Mouse (Mus musculus) MEL (cell line): ENCODE measurements around the gene 4933405L10Rik. TPM values are rescaled to one million over a fixed set of nuclear protein-coding genes. Genes with fewer than 3 reads are reported as not detected.
A peak's percentile ranks its signal among the peaks of the same experiment; 100 is the strongest.

ENCODE experiments used
- DNase-seq: peaks from one replicate; pipeline ENCODE4 v3.0.0; 2011; ENCODE audit warnings: low read depth, low spot score
- H3K27ac ChIP-seq: 2 replicates; pipeline ENCODE4 v1.5.1; 2012; ENCODE audit warnings: low read depth, mild to moderate bottlenecking, control low read depth, low read length, moderate library complexity; ENCODE audit not compliant: control insufficient read depth
- H3K27me3 ChIP-seq, 2 experiments: fragments of 150-350 bp in 1 of 2; sonication (generic) in 1 of 2; 2 replicates each; pipeline ENCODE4 v1.6.1; 2012; ENCODE audit warnings: low read length in 2 of 2, mild to moderate bottlenecking in 2 of 2, improper control_type of control experiment in 1 of 2, moderate library complexity in 1 of 2; ENCODE audit not compliant: insufficient read depth in 2 of 2, control insufficient read depth in 1 of 2
- H3K36me3 ChIP-seq, 2 experiments: 2 replicates each; pipeline ENCODE4 v1.6.1; 2012 to 2014; ENCODE audit warnings: low read length in 2 of 2, improper control_type of control experiment in 1 of 2, inconsistent platforms in 1 of 2, mild to moderate bottlenecking in 1 of 2; ENCODE audit not compliant: insufficient read depth in 2 of 2, control insufficient read depth in 1 of 2
- H3K4me1 ChIP-seq, 2 experiments: fragments of 150-350 bp in 1 of 2; sonication (generic) in 1 of 2; 2 replicates each; pipeline ENCODE4 v1.6.1; 2012; ENCODE audit warnings: low read length in 2 of 2, improper control_type of control experiment in 1 of 2, mild to moderate bottlenecking in 1 of 2; ENCODE audit not compliant: insufficient read depth in 2 of 2, control insufficient read depth in 1 of 2
- H3K4me3 ChIP-seq, 2 experiments: fragments of 150-350 bp in 1 of 2; sonication (generic) in 1 of 2; 2 replicates each; pipeline ENCODE4 v1.5.1; 2012; ENCODE audit warnings: low read depth in 2 of 2, low read length in 2 of 2, mild to moderate bottlenecking in 2 of 2, moderate library complexity in 2 of 2, control low read depth in 1 of 2, improper control_type of control experiment in 1 of 2; ENCODE audit not compliant: control insufficient read depth in 1 of 2, insufficient read depth in 1 of 2
- H3K79me2 ChIP-seq: 2 replicates; pipeline ENCODE4 v1.6.1; 2012; ENCODE audit warnings: mild to moderate bottlenecking, low read length, moderate library complexity; ENCODE audit not compliant: control insufficient read depth, poor library complexity, insufficient read depth
- H3K9ac ChIP-seq: 2 replicates; pipeline ENCODE4 v1.6.1; 2012; ENCODE audit warnings: low read depth, mild to moderate bottlenecking, control low read depth, low read length, moderate library complexity; ENCODE audit not compliant: control insufficient read depth, poor library complexity, severe bottlenecking
- H3K9me3 ChIP-seq: fragments of 150-350 bp; sonication (generic); replicated peaks from 2 replicates; pipeline ENCODE4 v1.6.1; 2012; ENCODE audit warnings: mild to moderate bottlenecking, low read length, improper control_type of control experiment, moderate library complexity; ENCODE audit not compliant: insufficient read depth
- BHLHE40 ChIP-seq: IDR thresholded peaks from 2 replicates; pipeline ENCODE4 v1.6.1; 2012; ENCODE audit warnings: low read depth, mild to moderate bottlenecking, inconsistent platforms, low read length, improper control_type of control experiment, borderline replicate concordance
- CHD2 ChIP-seq: IDR thresholded peaks from 2 replicates; pipeline ENCODE4 v1.6.1; 2011; ENCODE audit warnings: low read length, improper control_type of control experiment
- E2F4 ChIP-seq: IDR thresholded peaks from 2 replicates; pipeline ENCODE4 v1.6.1; 2011; ENCODE audit warnings: low read depth, low read length, improper control_type of control experiment, borderline replicate concordance
- ELF1 ChIP-seq: IDR thresholded peaks from 2 replicates; pipeline ENCODE4 v1.6.1; 2014; ENCODE audit warnings: low read depth, mild to moderate bottlenecking, inconsistent platforms, low read length, improper control_type of control experiment, moderate library complexity
- EP300 ChIP-seq, 2 experiments: IDR thresholded peaks; 2 replicates each; pipeline ENCODE4 v1.6.1; 2011; ENCODE audit warnings: improper control_type of control experiment in 2 of 2, low read length in 2 of 2, low read depth in 1 of 2, mild to moderate bottlenecking in 1 of 2
- GATA1 ChIP-seq: IDR thresholded peaks from 2 replicates; pipeline ENCODE4 v1.6.1; 2011; ENCODE audit warnings: low read depth, low read length, improper control_type of control experiment
- HCFC1 ChIP-seq: IDR thresholded peaks from 2 replicates; pipeline ENCODE4 v1.6.1; 2012; ENCODE audit warnings: low read depth, mild to moderate bottlenecking, inconsistent platforms, low read length, improper control_type of control experiment, moderate library complexity
- MAX ChIP-seq: IDR thresholded peaks from 2 replicates; pipeline ENCODE4 v1.6.1; 2011; ENCODE audit warnings: low read length, improper control_type of control experiment
- MXI1 ChIP-seq: IDR thresholded peaks from 2 replicates; pipeline ENCODE4 v1.6.1; 2011; ENCODE audit warnings: mild to moderate bottlenecking, low read depth, low read length, improper control_type of control experiment
- NELFE ChIP-seq: IDR thresholded peaks from 2 replicates; pipeline ENCODE4 v1.6.1; 2011; ENCODE audit warnings: low read depth, low read length, improper control_type of control experiment
- NRF1 ChIP-seq: IDR thresholded peaks from 2 replicates; pipeline ENCODE4 v1.6.1; 2014; ENCODE audit warnings: low read depth, mild to moderate bottlenecking, inconsistent platforms, low read length, improper control_type of control experiment, moderate library complexity; ENCODE audit not compliant: poor library complexity, insufficient read depth, severe bottlenecking
- POLR2A ChIP-seq, 2 experiments: IDR thresholded peaks; 2 replicates each; pipeline ENCODE4 v1.6.1; 2011 to 2012; ENCODE audit warnings: low read length in 2 of 2, mild to moderate bottlenecking in 2 of 2, control low read depth in 1 of 2, improper control_type of control experiment in 1 of 2, low read depth in 1 of 2, moderate library complexity in 1 of 2; ENCODE audit not compliant: control insufficient read depth in 1 of 2, insufficient read depth in 1 of 2, poor library complexity in 1 of 2
- RAD21 ChIP-seq: IDR thresholded peaks from 2 replicates; pipeline ENCODE4 v1.6.1; 2011; ENCODE audit warnings: mild to moderate bottlenecking, low read depth, low read length, improper control_type of control experiment
- RCOR1 ChIP-seq: IDR thresholded peaks from 2 replicates; pipeline ENCODE4 v1.6.1; 2012; ENCODE audit warnings: low read depth, mild to moderate bottlenecking, inconsistent platforms, low read length, improper control_type of control experiment
- SIN3A ChIP-seq: IDR thresholded peaks from 2 replicates; pipeline ENCODE4 v1.6.1; 2012; ENCODE audit warnings: low read length, improper control_type of control experiment, inconsistent platforms
- SMC3 ChIP-seq: IDR thresholded peaks from 2 replicates; pipeline ENCODE4 v1.6.1; 2011; ENCODE audit warnings: low read depth, low read length, improper control_type of control experiment
- TAL1 ChIP-seq: IDR thresholded peaks from 2 replicates; pipeline ENCODE4 v1.6.1; 2012; ENCODE audit warnings: mild to moderate bottlenecking, inconsistent platforms, low read length, moderate library complexity, mixed read lengths
- TCF12 ChIP-seq: IDR thresholded peaks from 2 replicates; pipeline ENCODE4 v1.6.1; 2014; ENCODE audit warnings: low read depth, mild to moderate bottlenecking, inconsistent platforms, low read length, improper control_type of control experiment, moderate library complexity
- UBTF ChIP-seq: IDR thresholded peaks from 2 replicates; pipeline ENCODE4 v1.6.1; 2012; ENCODE audit warnings: low read depth, mild to moderate bottlenecking, inconsistent platforms, low read length, improper control_type of control experiment, moderate library complexity, borderline replicate concordance; ENCODE audit not compliant: insufficient read depth
- ZKSCAN1 ChIP-seq: IDR thresholded peaks from 2 replicates; pipeline ENCODE4 v1.6.1; 2012; ENCODE audit warnings: low read depth, mild to moderate bottlenecking, inconsistent platforms, low read length, improper control_type of control experiment, moderate library complexity
- ZMIZ1 ChIP-seq: IDR thresholded peaks from 2 replicates; pipeline ENCODE4 v1.6.1; 2012; ENCODE audit warnings: low read depth, mild to moderate bottlenecking, inconsistent platforms, low read length, improper control_type of control experiment, moderate library complexity
- ZNF384 ChIP-seq: IDR thresholded peaks from 2 replicates; pipeline ENCODE4 v1.6.1; 2012; ENCODE audit warnings: low read depth, mild to moderate bottlenecking, inconsistent platforms, low read length, improper control_type of control experiment
- polyA plus RNA-seq, 2 experiments: library from polyadenylated mRNA; stranded (reverse) in 1 of 2; unstranded in 1 of 2; fragments of >175 nt in 1 of 2; fragments of >200 nt in 1 of 2; gene quantifications; 2 replicates each; pipeline versions ENCODE4 v1.2.1 to v1.2.4; 2012; ENCODE audit warnings: low replicate concordance in 2 of 2, low read depth in 1 of 2; ENCODE audit not compliant: insufficient read length in 2 of 2, insufficient read depth in 1 of 2, missing spikeins in 1 of 2
- total RNA-seq: library from RNA; depleted of rRNA; stranded (reverse); fragments of 300-350 nt; gene quantifications from 2 replicates; pipeline ENCODE4 v1.2.3, GENCODE M21; 2012

The 4933405L10Rik gene
- total and polyA plus RNA-seq, 3 experiments = 0.23 to 0.42 TPM; not detected in 1

DNA sequence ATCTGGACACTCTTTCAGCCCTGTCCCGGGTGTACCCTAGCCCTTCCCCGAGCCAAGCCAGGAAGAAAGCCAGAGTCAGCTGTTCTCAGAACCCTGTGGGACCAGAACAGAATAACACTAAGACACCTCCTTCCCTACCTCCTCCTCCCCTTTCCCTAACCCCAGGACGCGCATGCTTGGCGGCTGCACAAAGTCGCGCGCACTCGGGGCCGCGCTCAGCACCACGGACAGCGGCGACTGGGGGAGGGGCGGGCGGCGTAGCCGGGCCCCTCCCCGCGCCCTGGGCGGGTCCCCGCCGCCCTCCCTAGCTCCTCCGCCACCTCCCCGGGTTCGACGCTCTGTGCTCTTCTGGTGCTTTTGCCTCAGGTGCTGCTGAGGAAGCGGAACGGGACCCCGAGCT, 13.8 kb upstream of the 4933405L10Rik start:
- Histone ChIP-seq H3K36me3 (no peaks in the 10 kb centered on the region; a peak in 1 of 4 replicates), H3K9ac (no peak overlapping the region)

DNA sequence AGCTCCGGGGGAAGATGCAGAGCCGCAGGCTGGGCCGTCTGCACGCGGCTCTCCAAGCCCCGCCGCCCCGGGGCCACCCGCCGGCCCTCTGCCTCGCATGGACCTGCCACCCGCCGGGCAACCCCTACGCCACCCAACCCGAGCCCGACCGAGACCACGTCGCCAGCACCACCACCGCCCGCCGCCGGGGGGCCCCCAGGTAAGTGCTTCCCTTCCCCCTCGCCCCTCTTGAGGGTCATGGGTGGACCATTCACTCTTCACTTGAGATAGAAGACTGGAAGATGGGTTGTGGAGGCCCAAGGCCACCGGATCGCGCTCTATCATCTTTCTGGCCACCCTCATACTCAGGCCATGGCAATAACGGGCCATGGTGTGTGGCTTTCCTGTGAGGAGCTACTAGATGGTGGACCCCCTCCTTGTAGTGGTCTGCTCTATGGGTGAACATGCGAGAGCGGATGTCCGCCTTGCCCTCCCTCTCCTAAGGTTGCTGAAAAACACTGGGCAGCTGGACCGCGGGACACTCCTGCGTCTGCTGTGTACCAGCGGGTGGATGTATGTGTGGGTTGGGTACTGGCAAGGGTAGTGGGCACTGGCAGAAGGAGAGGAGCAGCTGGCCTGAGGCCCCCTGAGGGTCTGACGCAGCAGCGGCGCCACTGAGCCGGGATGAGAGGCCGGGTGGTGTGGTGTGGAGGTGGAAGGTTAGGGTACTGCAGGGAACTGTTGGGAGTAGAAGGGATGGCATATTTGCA, 13.2 kb upstream of the 4933405L10Rik start:
- H3K79me2 ChIP-seq = no peaks in the 10 kb centered on the region
- H3K9ac ChIP-seq = no peak overlapping the region
- no peaks in the 10 kb centered on the region; a peak in 1 of 4 replicates for H3K36me3 ChIP-seq
- TF ChIP-seq ELF1 = no peak
- no peak for TF ChIP-seq TAL1
- no peak for TF ChIP-seq UBTF
- TF ChIP-seq GATA1 = no peak
- no peak for TF ChIP-seq ZKSCAN1
- no peak for TF ChIP-seq SMC3
- TF ChIP-seq MAX = no peak
- no peak for TF ChIP-seq TCF12
- TF ChIP-seq NELFE = no peak
- TF ChIP-seq RAD21 = no peak
- no peak for TF ChIP-seq CHD2
- no peak for TF ChIP-seq BHLHE40
- no peak for TF ChIP-seq POLR2A (IDR thresholded peaks at IDR 0.05; ENCODE audit: control insufficient read depth in 1 of 2, insufficient read depth in 1 of 2, low read depth in 1 of 2, low read length in 2 of 2, poor library complexity in 1 of 2)
- no peak for TF ChIP-seq E2F4
- TF ChIP-seq EP300 (IDR thresholded peaks at IDR 0.05; ENCODE audit: low read depth in 1 of 2, low read length in 2 of 2) = no peak
- no peak for TF ChIP-seq SIN3A
- TF ChIP-seq HCFC1 = no peak
- no peak for TF ChIP-seq RCOR1
- no peak for TF ChIP-seq ZMIZ1
- no peaks in the 10 kb centered on the region for H3K9me3 ChIP-seq
- no peak overlapping the region for H3K27ac ChIP-seq
- no peaks in the 10 kb centered on the region for H3K4me1 ChIP-seq
- H3K27me3 ChIP-seq = no peaks in the 10 kb centered on the region
- DNase-seq = no peak
- H3K4me3 ChIP-seq = no peak overlapping the region

More for the DNA sequence above, 13.8 kb upstream of the 4933405L10Rik start:
- Histone ChIP-seq H3K27me3 (no peaks in the 10 kb centered on the region), H3K27ac (no peak overlapping the region), H3K79me2 (no peaks in the 10 kb centered on the region), H3K9me3 (no peaks in the 10 kb centered on the region), H3K4me3 (no peak overlapping the region), H3K4me1 (no peaks in the 10 kb centered on the region)
- peak; percentile 42 for DNase-seq
- peak; percentile 67 for TF ChIP-seq MXI1
- peak; percentile 87 for TF ChIP-seq SIN3A
- no peak for TF ChIP-seq NELFE
- TF ChIP-seq CHD2 = no peak
- TF ChIP-seq ZNF384 = no peak
- peak; percentile 51; the same call in 1 of the 2 replicates for TF ChIP-seq NRF1
